Mouse (Mus musculus): ENCODE data around the gene Smg5.

Smg5 gene

DNA sequence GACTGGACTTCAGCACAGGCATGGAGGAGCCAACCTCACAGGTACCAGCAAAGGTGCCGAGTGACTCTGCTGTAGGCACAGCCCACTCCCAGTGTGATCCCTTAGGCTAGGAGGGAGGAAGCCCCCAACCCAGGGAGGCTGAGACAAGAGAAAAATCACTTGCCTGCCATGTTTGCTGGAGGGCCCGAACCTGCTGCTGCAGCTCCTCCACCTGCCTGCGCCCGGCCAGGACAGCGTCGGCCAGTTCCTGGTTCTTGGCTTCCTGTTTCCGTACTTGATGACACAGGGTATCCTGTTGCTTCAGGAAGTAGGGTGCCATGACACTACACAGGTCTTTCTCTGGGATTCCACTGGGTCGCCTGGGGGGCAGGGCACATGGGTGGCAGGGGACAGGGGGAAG, 59.7 kb downstream of the Smg5 start:
- DNase-seq (ENCODE audit: low spot score), result no peak

- no peak for DNase-seq (ENCODE audit: low spot score)
Observed at GRCm38 (mm10) chr3:88398666-88399065, 62.6 kb downstream of the Smg5 start.

DNA sequence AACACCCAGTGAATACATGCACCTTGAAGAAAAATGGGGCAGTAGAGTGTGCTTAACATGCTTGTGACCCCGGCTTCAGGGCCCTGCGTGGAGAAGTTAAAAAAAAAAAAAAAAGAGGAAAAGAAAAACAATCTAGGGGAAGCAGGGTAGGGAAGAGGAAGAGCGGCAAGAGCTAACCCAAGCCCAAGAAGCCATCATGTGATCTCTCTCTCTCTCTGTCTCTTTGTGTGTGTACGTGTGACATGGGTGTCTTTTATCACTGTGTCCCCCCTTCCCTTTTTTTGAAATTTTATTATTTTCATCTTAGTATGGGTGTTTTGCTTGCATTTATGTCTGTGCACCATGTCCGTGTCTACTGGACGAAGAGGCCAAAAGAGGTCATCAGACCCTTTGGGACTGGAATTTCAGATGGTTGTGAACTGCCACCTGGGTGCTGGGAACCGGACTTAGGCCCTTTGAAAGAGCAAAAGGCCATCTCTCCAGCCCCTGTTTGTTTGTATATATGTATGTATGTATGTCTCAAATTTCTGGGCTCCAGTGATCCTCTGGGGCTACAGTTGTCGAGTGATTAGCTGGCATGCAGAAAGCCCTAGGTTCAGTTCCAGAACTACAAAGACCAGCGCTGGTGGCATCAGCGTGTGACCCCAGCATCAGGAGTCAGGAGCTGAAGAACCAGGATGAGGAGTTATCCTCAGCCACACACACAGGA, 67.6 kb downstream of the Smg5 start:
- no peak for DNase-seq (ENCODE audit: low spot score)

GRCm38 (mm10) chr3:88407090-88407489, 71.0 kb downstream of the Smg5 start:
- DNase-seq (ENCODE audit: low spot score), result no peak

DNA sequence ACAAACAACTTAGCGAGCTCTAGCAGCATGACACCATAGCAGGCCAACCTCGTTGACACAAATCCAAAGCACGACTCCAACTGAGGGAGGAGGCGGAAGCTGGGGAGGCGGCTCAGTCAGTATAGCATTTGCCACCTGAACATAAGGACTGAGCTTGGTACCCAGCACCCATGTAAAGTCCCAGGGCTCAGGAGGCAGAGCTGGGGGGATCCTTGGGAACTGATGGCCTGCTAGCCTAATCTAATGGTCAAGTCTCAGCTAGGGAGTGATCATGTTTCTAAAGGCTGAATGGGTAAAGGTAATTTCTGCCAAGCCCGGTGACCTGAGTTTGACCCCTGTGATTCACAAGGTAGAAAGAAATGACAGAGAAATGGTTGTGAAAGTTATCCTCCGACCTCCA, 71.5 kb downstream of the Smg5 start:
- DNase-seq (ENCODE audit: low spot score), result no peak

GRCm38 (mm10) chr3:88408953-88409352, 72.9 kb downstream of the Smg5 start:
- no peak for DNase-seq (ENCODE audit: low spot score)

DNA sequence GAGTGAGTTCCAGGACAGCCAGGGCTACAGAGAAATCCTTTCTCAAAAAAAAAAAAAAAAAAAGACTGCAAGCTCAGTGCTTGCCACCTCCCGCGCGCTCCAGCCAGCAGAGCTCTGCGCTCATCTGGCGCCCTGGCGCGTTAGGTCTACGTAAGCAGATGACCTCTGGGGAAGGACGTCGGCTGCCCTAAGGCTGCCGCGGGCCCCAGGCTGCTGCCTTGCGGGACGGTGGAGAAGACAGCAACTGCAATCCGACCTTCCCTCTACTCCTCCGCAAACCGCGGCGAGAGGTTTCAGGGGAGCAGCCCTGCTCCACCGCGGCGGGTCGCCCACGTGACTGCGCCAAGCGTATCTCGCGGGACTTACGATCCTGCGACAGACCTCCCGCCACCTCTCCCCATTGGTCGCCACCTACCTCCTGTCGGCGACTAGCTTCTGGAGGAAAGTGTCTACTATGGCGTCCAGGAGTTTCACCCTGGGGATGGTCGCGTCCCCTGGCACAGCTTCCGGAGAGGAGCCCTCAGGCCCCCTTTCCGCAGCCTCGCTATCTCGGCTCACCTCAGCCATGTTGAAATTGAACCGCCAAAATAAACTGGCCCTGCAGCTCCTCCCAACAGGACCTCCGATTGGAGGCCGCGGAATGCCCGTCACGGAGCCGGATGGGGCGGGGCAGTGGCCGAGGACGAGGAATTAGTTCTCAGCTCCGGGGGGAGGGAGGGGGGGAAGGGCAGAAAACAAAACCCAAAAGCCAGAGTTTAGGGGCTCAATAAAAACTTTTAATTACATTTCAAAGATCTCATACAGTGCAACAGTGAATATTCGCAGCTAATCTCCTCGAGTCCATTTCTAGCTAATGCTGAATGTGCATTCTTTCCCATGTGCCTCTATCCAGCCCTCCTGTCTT, 73.9 kb downstream of the Smg5 start, which contains the start of gene Pmf1:
Pmf1 (minus strand) TSS at position 591 of the 904 bp plus-strand sequence.
- DNase-seq (ENCODE audit: low spot score), result peak; percentile 74

- DNase-seq (ENCODE audit: low spot score), result no peak
Observed at GRCm38 (mm10) chr3:88410645-88411031, 74.6 kb downstream of the Smg5 start.

DNA sequence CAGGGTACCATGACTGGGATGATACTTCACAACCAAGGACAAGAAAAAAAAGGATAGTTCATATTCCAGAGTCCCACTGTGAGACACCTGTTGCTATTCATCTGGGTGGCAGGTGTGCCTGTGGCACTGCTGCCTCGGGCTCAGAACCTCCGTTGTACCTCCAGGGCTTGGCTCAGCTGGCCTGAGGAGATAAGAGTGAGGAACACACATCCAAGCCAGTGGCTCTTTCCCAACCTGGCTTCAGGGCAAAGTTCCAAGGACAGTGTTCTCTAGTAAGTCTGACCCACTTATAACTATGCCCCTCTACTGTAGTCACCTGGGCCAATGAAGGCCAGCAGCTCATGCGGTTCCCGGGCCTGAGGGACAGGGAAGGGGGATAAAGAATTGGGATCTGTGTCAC, 75.6 kb downstream of the Smg5 start:
- DNase-seq (ENCODE audit: low spot score), result no peak

All from urinary bladder, postnatal 10 days (tissue).